Mouse (Mus musculus) heart, embryonic 11.5 days (tissue): ENCODE results near the gene Lrmda. TPM values are rescaled to one million over a fixed set of nuclear protein-coding genes. Genes with fewer than 3 reads are reported as not detected.
A peak's percentile ranks its signal among the peaks of the same experiment; 100 is the strongest.

Experiments
- ATAC-seq: fragments of 200-750 bp; cut with Nextera tagmentation; replicated peaks from 2 replicates; pipeline ENCODE4 v1.8.0; 2017; ENCODE audit warnings: moderate library complexity; ENCODE audit not compliant: insufficient number of reproducible peaks, low FRiP score, low TSS enrichment
- H3K27ac ChIP-seq: fragments of 300-500 bp; sonication (generic); 2 replicates; pipeline ENCODE4 v1.5.1; 2014; ENCODE audit warnings: mild to moderate bottlenecking, low read depth, low read length
- H3K27me3 ChIP-seq: fragments of 300-500 bp; sonication (generic); 2 replicates; pipeline ENCODE4 v1.6.1; 2014; ENCODE audit warnings: mild to moderate bottlenecking, low read length, mixed read lengths; ENCODE audit not compliant: control insufficient read depth, insufficient read depth
- H3K36me3 ChIP-seq: fragments of 300-500 bp; sonication (generic); 2 replicates; pipeline ENCODE4 v1.6.1; 2014; ENCODE audit warnings: mild to moderate bottlenecking, low read length, moderate library complexity, mixed read lengths; ENCODE audit not compliant: control insufficient read depth, insufficient read depth
- H3K4me1 ChIP-seq: fragments of 300-500 bp; sonication (generic); 2 replicates; pipeline ENCODE4 v1.6.1; 2014; ENCODE audit warnings: low read length; ENCODE audit not compliant: control insufficient read depth, insufficient read depth
- H3K4me2 ChIP-seq: fragments of 300-500 bp; sonication (generic); 2 replicates; pipeline ENCODE4 v1.6.1; 2014; ENCODE audit warnings: mild to moderate bottlenecking, moderate library complexity
- H3K4me3 ChIP-seq: fragments of 300-500 bp; sonication (generic); 2 replicates; pipeline ENCODE4 v1.5.1; 2014; ENCODE audit warnings: low read depth, low read length
- H3K9ac ChIP-seq: fragments of 300-500 bp; sonication (generic); 2 replicates; pipeline ENCODE4 v1.6.1; 2014; ENCODE audit warnings: mild to moderate bottlenecking, low read depth, low read length, moderate library complexity
- H3K9me3 ChIP-seq: fragments of 300-500 bp; sonication (generic); replicated peaks from 2 replicates; pipeline ENCODE4 v1.6.1; 2016; ENCODE audit warnings: low read length; ENCODE audit not compliant: control insufficient read depth
- WGBS: fragments of 180-500 bp; shearing (Covaris S2); extraction: QIAGEN DNeasy Blood & Tissue Kit; methylation state at CpG from one replicate; pipeline ENCODE4 v1.1.7; 2014; ENCODE audit not compliant: insufficient replicate concordance; 5-methylcytosine and 5-hydroxymethylcytosine counted together
- polyA plus RNA-seq: library from polyadenylated mRNA; unstranded; fragments of >200 nt; fragmentation: Nextera tagmentation; extraction: Ambion mirVana; gene quantifications from 2 replicates; pipeline ENCODE4 v1.2.1, GENCODE M21; 2014

Gene Lrmda
- polyA plus RNA-seq, 1 experiment from 2014 or later: 0.70 TPM

GRCm38 (mm10) chr14:22727548-22727947, 708.0 kb downstream of the Lrmda start:
- Histone ChIP-seq H3K27ac (no peak overlapping the region), H3K27me3 (no peaks in the 10 kb centered on the region), H3K4me3 (no peak overlapping the region), H3K4me2 (no peak overlapping the region), H3K36me3 (no peaks in the 10 kb centered on the region), H3K4me1 (no peaks in the 10 kb centered on the region), H3K9ac (no peak overlapping the region), H3K9me3 (no peaks in the 10 kb centered on the region)
- 76% methylated on average over 2 of the region's 2 CpGs for WGBS
- no peak for ATAC-seq

DNA sequence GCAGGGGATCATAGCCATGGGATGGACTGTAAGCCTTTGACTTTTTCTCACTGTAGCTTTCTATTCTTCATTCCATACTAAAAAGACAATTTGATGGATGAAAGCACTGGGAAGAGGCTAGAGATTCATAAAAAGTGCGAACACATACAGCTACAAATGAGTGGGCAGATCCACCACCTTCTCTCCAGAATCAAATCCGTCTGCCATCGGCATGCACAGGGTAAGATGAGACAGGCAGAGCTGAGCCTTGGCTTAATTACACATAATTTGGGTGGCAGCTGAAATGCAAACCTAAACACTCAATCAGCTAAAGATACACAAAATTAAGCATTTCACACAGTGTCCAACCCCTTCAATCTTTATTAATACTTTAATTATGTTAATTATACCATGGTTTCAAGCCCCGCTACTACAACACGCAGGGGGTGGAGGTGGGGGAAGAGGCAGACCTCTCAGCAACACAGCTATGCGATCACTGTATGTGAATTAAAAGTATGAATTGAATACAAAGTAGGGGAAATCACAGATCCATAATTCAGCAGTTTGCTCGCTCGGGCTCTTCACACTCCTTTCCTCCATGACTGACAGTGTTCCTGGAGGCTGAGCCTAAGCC, 709.2 kb downstream of the Lrmda start:
- no peaks in the 10 kb centered on the region for H3K27me3 ChIP-seq
- H3K9ac ChIP-seq: no peak overlapping the region
- no peak for ATAC-seq
- no peaks in the 10 kb centered on the region for H3K36me3 ChIP-seq
- no peak overlapping the region for H3K27ac ChIP-seq
- H3K4me2 ChIP-seq: no peak overlapping the region
- H3K4me1 ChIP-seq: no peaks in the 10 kb centered on the region
- 86% methylated on average over 8 of the region's 8 CpGs for WGBS
- no peaks in the 10 kb centered on the region for H3K9me3 ChIP-seq
- H3K4me3 ChIP-seq: no peak overlapping the region

GRCm38 (mm10) chr14:22738603-22739002, 719.1 kb downstream of the Lrmda start:
- H3K9ac ChIP-seq: no peak overlapping the region
- no peaks in the 10 kb centered on the region for H3K27me3 ChIP-seq
- no peaks in the 10 kb centered on the region for H3K36me3 ChIP-seq
- WGBS: 55% methylated on average over 11 of the region's 11 CpGs
- H3K4me3 ChIP-seq: no peak overlapping the region
- H3K9me3 ChIP-seq: no peaks in the 10 kb centered on the region
- 0 out of 2 replicates have a peak, but pooled peaks cover 3% of the 10 kb centered on the region for H3K4me1 ChIP-seq
- 0 out of 2 replicates have a peak, but pooled peaks have one; percentile 39 for ATAC-seq
- no peak overlapping the region for H3K4me2 ChIP-seq
- no peak overlapping the region for H3K27ac ChIP-seq

DNA sequence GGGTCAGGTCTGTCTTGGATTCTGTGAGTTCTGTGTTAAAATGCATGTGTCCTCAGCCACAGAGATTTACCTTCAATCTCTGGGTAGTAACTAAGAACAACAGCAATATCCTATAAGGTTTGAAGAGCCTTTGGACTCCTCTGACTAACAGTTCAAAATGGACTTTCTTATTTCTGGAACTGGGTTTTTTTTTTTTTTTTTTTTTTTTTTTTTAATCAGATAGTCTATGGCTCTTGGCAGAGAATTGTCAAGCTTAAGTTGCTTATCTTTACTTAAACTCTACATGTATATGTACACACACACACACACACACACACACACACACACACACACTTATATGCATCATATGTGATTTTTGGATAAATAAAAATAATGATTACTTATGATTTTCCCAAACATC, 723.0 kb downstream of the Lrmda start:
- H3K9me3 ChIP-seq: no peaks in the 10 kb centered on the region
- H3K27ac ChIP-seq: no peak overlapping the region
- no peak overlapping the region for H3K4me2 ChIP-seq
- H3K27me3 ChIP-seq: no peaks in the 10 kb centered on the region
- peaks cover 18% of the 10 kb centered on the region; the same call in 1 of the 2 replicates for H3K4me1 ChIP-seq
- ATAC-seq: no peak
- no peak overlapping the region for H3K4me3 ChIP-seq
- no peak overlapping the region for H3K9ac ChIP-seq
- no peaks in the 10 kb centered on the region for H3K36me3 ChIP-seq

DNA sequence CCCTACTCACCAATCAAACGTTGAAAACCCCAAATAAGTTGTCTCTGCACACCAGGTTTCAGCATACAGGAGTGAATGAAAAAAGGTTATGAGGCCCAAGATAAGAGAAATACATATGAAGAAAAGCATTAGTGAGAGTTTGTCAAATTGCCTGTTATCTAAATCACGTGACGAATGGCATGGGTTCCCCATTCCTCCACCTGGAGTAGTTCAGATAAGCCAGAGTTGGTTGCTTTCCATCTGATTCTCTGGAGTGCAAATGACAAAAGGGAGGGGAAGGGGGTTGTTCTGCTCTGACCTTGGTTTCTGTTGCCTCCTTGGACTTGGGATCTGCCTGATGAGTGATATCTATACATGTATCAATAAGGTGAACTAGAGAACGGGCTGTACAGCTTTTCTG, 723.8 kb downstream of the Lrmda start:
- ATAC-seq: no peak
- WGBS: 45% methylated on average over 4 of the region's 4 CpGs

GRCm38 (mm10) chr14:22744701-22745100, 725.2 kb downstream of the Lrmda start:
- H3K9me3 ChIP-seq: no peaks in the 10 kb centered on the region
- H3K4me1 ChIP-seq: peaks cover 18% of the 10 kb centered on the region; the same call in 1 of the 2 replicates
- no peak overlapping the region for H3K4me3 ChIP-seq
- H3K27ac ChIP-seq: no peak overlapping the region
- no peak overlapping the region for H3K4me2 ChIP-seq
- H3K36me3 ChIP-seq: no peaks in the 10 kb centered on the region
- H3K9ac ChIP-seq: no peak overlapping the region
- ATAC-seq: no peak
- no peaks in the 10 kb centered on the region for H3K27me3 ChIP-seq
- 33% methylated on average over 5 of the region's 5 CpGs for WGBS

More for the DNA sequence above, 723.8 kb downstream of the Lrmda start:
- Histone ChIP-seq H3K27me3 (no peaks in the 10 kb centered on the region), H3K27ac (no peak overlapping the region), H3K9ac (no peak overlapping the region), H3K9me3 (no peaks in the 10 kb centered on the region), H3K4me3 (no peak overlapping the region), H3K36me3 (no peaks in the 10 kb centered on the region), H3K4me2 (no peak overlapping the region), H3K4me1 (peaks cover 18% of the 10 kb centered on the region; the same call in 1 of the 2 replicates)

DNA sequence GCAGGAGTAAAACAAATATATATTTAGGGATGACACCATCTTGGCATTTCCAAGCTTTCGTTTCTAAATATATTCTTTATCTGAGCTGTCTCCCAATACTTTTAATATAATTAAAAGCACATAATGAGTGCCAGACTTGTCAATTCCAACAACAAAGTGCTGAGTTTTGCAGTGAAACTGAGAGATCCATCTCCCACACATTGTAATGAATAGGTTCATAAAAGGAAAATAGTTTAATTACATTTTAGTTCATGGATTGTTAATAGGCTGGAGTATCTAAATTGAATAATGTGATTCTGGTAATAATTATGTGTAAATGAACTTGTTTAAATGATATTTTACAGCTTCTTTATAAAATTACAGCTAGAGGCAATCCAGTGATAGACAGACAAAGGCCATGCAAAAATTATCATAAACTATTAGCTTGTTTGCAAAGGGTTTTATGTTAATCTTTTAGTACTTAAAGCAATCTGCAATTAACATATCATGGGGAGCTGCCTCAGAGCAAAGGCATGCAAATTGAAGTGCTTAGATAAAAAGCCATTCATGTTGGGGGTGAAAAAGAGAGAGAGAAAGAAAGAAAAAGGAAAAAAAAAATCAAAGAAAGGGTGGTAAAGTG, 725.9 kb downstream of the Lrmda start:
- H3K9ac ChIP-seq: no peak overlapping the region
- no peak overlapping the region for H3K4me2 ChIP-seq
- WGBS: 32% methylated on average over 1 of the region's 1 CpGs
- H3K27ac ChIP-seq: no peak overlapping the region; the same call in 1 of the 2 replicates
- no peaks in the 10 kb centered on the region for H3K27me3 ChIP-seq
- H3K4me3 ChIP-seq: no peak overlapping the region
- ATAC-seq: no peak
- H3K9me3 ChIP-seq: no peaks in the 10 kb centered on the region
- H3K4me1 ChIP-seq: peaks cover 18% of the 10 kb centered on the region; the same call in 1 of the 2 replicates
- H3K36me3 ChIP-seq: no peaks in the 10 kb centered on the region

DNA sequence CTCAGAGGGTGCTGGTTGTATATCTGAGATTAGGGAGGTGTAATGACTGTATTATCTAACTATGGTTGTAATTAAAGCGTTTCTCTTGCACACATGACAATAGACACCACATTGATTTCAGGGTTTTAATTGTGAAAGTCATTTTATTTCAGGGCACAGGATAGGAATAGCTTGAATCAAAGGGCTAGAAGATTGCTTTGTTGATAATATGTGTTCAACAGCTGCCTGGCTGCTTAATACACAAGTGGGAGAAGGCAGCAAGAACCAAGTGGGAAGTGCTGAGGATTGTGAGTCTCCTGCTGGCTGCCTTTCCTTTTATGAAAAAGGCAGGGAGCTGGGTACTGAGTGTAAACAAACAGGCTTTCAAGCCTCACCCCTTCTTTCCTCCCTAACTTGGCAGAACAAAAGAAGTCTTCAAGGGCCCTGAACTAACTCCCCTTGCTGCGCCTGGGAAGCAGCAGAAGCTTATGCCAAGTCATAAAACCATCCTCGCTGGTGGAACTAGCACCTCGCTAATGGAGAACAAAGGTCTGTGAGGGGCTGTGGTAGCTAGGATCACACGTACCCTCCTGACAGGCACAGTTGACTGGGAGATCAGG, 726.5 kb downstream of the Lrmda start:
- ATAC-seq: no peak
- 11% methylated on average over 5 of the region's 5 CpGs for WGBS
- Histone ChIP-seq H3K9ac (0 out of 2 replicates have a peak overlapping the region, but pooled peaks have one; percentile 22), H3K4me1 (peaks cover 18% of the 10 kb centered on the region; the same call in 1 of the 2 replicates), H3K9me3 (no peaks in the 10 kb centered on the region), H3K36me3 (no peaks in the 10 kb centered on the region), H3K4me2 (no peak overlapping the region), H3K27me3 (no peaks in the 10 kb centered on the region), H3K27ac (peak overlapping the region; percentile 35; the same call in 1 of the 2 replicates), H3K4me3 (no peak overlapping the region)
